Mouse (Mus musculus) liver, embryonic 15.5 days (tissue): ENCODE measurements around the gene Lrrtm3. TPM values are rescaled to one million over a fixed set of nuclear protein-coding genes. Genes with fewer than 3 reads are reported as not detected.

ENCODE experiments used
- ATAC-seq: fragments of 200-750 bp; cut with Nextera tagmentation; 2 replicates; pipeline ENCODE4 v1.8.0; 2017; ENCODE audit warnings: moderate number of reproducible peaks, mild to moderate bottlenecking, moderate library complexity; ENCODE audit not compliant: insufficient read depth
- H3K27ac ChIP-seq: fragments of 300-500 bp; sonication (generic); replicated peaks from 2 replicates; pipeline ENCODE4 v1.5.1; 2015; ENCODE audit warnings: mild to moderate bottlenecking, inconsistent platforms
- H3K27me3 ChIP-seq: fragments of 300-500 bp; sonication (generic); 2 replicates; pipeline ENCODE4 v1.6.1; 2015; ENCODE audit warnings: mild to moderate bottlenecking, inconsistent platforms
- H3K36me3 ChIP-seq: fragments of 300-500 bp; sonication (generic); replicated peaks from 2 replicates; pipeline ENCODE4 v1.6.1; 2015; ENCODE audit warnings: moderate library complexity, mild to moderate bottlenecking, inconsistent platforms
- H3K4me1 ChIP-seq: fragments of 300-500 bp; sonication (generic); replicated peaks from 2 replicates; pipeline ENCODE4 v1.6.1; 2015; ENCODE audit warnings: inconsistent platforms
- H3K4me2 ChIP-seq: fragments of 300-500 bp; sonication (generic); 2 replicates; pipeline ENCODE4 v1.6.1; 2015; ENCODE audit warnings: moderate library complexity, mild to moderate bottlenecking, inconsistent platforms
- H3K4me3 ChIP-seq: fragments of 300-500 bp; sonication (generic); replicated peaks from 2 replicates; pipeline ENCODE4 v1.5.1; 2015; ENCODE audit warnings: mild to moderate bottlenecking, inconsistent platforms
- H3K9ac ChIP-seq: fragments of 300-500 bp; sonication (generic); 2 replicates; pipeline ENCODE4 v1.6.1; 2015; ENCODE audit warnings: moderate library complexity, mild to moderate bottlenecking, inconsistent platforms
- H3K9me3 ChIP-seq: fragments of 300-500 bp; sonication (generic); replicated peaks from 2 replicates; pipeline ENCODE4 v1.6.1; 2016; ENCODE audit warnings: inconsistent platforms
- WGBS: fragments of 180-500 bp; shearing (Covaris S2); methylation state at CpG from one replicate; pipeline ENCODE4 v1.1.7; 2015; ENCODE audit warnings: mixed read lengths; ENCODE audit not compliant: insufficient replicate concordance; 5-methylcytosine and 5-hydroxymethylcytosine counted together
- polyA plus RNA-seq: library from polyadenylated mRNA; unstranded; fragments of >200 nt; fragmentation: Nextera tagmentation; extraction: Ambion mirVana; gene quantifications from 2 replicates; pipeline ENCODE4 v1.2.1, GENCODE M21; 2015

The Lrrtm3 gene
- polyA plus RNA-seq, 1 experiment from 2014 or later, result 0.02 TPM

- no peak overlapping the region for H3K27ac ChIP-seq
- H3K36me3 ChIP-seq, result no peaks in the 10 kb centered on the region
- H3K4me1 ChIP-seq, result no peaks in the 10 kb centered on the region
- ATAC-seq, result no peak
- WGBS, result 64% methylated on average over 23 of the region's 23 CpGs
- no peak overlapping the region for H3K9ac ChIP-seq
- H3K4me2 ChIP-seq, result no peak overlapping the region
- no peaks in the 10 kb centered on the region for H3K27me3 ChIP-seq
- no peak overlapping the region for H3K4me3 ChIP-seq
- H3K9me3 ChIP-seq, result no peaks in the 10 kb centered on the region
Observed at GRCm38 (mm10) chr10:63886449-63887088, 203.5 kb downstream of the Lrrtm3 start.

- H3K4me3 ChIP-seq, result no peak overlapping the region
- no peaks in the 10 kb centered on the region for H3K4me1 ChIP-seq
- no peaks in the 10 kb centered on the region for H3K36me3 ChIP-seq
- WGBS, result 63% methylated on average over 5 of the region's 5 CpGs
- H3K9me3 ChIP-seq, result no peaks in the 10 kb centered on the region
- no peak overlapping the region for H3K27ac ChIP-seq
- no peak overlapping the region for H3K4me2 ChIP-seq
- no peak overlapping the region for H3K9ac ChIP-seq
- ATAC-seq, result no peak
- H3K27me3 ChIP-seq, result no peaks in the 10 kb centered on the region
Observed at GRCm38 (mm10) chr10:63880462-63880903, 209.6 kb downstream of the Lrrtm3 start.

Other genes starting within 250 kb of the Lrrtm3 start
- gene Gm10118, start 162.8 kb downstream of the Lrrtm3 start, polyA plus RNA-seq, result not detected in 2 replicates